Mouse (Mus musculus): ENCODE measurements at regions not wholly inside any gene's neighbourhood (a gene's known extent, or its start where the extent isn't known, plus 50 kb on each side); places are given as distances from the start of the nearest gene placed in this dataset.
A peak's percentile ranks its signal among the peaks of the same experiment; 100 is the strongest.
"Not testable (repeated sequence)": the region's sequence is repeated elsewhere in the genome, so short reads cannot be mapped to it uniquely, and the experiment has no call there.

DNA sequence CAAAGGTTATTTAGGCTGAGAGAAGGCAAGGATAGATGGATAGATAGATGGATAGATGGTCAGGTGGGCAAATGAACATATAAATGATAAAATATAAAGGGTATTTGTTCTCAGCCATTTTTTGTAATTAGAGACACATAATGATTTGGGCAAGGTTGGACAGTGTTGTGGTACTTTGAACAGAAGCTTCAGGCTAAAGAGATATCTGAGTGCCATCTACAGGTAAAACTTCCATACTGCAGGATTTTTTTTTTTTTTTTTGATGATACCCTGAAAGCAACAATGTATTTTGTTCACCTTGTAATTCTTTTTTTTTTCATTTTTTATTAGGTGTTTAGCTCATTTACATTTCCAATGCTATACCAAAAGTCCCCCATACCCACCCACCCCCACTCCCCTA is 110.1 kb upstream of the Trabd2b start:
- Histone ChIP-seq H3K27ac (no peak overlapping the region), H3K9me3 (no peaks in the 10 kb centered on the region), H3K36me3 (replicated peaks) (no peaks in the 10 kb centered on the region), H3K27me3 (ENCODE audit: poor library complexity, severe bottlenecking) (no peaks in the 10 kb centered on the region), H3K4me3 (no peak overlapping the region), H3K4me1 (no peaks in the 10 kb centered on the region)
- DNase-seq (ENCODE audit: extremely low spot score, low spot score), result no peak

DNA sequence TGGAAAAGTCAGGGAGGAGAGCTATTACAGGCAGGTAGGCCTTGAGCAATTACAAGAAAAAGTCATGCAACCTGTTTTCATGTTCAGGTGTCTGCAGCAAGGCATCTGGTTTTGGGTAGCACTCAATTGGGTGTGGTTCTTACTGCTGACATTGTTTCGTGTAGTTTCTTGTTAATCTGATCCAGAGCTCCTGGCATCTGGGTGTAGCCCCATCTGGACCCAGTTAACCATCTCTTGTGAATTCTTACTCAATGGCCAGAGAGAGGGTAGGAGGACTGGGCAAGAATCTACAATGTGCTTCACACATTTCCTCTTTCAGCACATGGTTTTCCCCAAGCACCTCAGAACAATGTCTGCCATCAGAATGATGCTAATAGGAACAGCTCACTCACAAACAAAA is 108.0 kb upstream of the Trabd2b start:
- not testable (repeated sequence) for DNase-seq (ENCODE audit: extremely low spot score, low spot score); H3K4me1 ChIP-seq; H3K36me3 ChIP-seq (replicated peaks); H3K27me3 ChIP-seq (ENCODE audit: poor library complexity, severe bottlenecking); H3K27ac ChIP-seq; H3K4me3 ChIP-seq; H3K9me3 ChIP-seq
- WGBS, result 56% methylated on average over 1 of the region's 1 CpGs

DNA sequence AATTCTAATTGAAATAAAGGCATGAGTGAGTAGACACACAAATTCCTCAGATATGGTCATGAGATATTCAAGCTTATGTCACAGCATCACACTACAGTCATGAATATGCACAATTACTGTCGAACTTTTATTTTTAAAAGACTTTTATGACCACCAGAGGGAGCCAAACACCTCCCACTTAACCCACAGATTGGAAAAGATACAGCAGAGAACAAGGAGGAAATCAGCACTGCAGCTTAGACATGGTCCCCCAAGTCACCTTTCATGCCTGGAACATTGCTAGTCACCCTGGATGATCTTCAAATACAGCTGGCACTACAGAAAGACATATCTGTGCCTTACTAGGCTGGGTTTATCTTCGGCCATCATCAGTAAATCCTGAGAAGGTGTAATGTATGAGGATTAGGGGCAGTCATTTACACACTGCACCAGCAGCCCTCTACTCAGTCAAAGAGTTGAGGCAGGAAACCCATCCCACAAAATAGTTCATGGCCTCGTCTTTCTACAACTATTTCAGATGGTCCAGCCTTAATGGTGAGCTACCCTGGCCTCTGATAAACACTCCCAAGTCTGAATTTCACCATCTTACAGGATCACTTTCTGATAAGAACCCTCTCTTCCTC is 106.0 kb upstream of the Trabd2b start:
- no peak overlapping the region for H3K4me3 ChIP-seq
- DNase-seq (ENCODE audit: extremely low spot score, low spot score), result no peak
- WGBS, result 48% methylated on average over 3 of the region's 3 CpGs

DNA sequence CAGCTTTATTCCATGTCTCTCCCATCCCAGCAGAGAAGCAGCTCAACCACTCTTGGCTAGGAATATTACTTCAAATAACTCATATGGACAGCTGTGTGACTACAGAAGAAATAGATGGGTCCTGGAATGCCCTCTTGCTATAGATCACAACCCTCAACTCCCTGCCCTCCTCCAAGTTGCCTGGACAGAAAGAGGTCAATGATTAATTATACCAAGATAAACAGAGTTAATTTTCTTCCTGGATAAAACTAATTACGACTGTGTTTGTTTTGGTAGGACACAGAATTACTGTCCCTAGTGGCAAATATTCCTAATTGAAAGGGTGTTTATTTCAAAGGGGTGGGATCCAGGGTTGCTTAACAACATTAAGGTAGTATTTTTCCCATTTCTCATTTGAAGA is 101.9 kb upstream of the Trabd2b start:
- Histone ChIP-seq H3K4me3 (no peak overlapping the region), H3K36me3 (replicated peaks) (no peaks in the 10 kb centered on the region), H3K4me1 (0 out of 2 replicates have a peak, but pooled peaks cover 6% of the 10 kb centered on the region), H3K27ac (no peak overlapping the region), H3K27me3 (ENCODE audit: poor library complexity, severe bottlenecking) (no peaks in the 10 kb centered on the region), H3K9me3 (no peaks in the 10 kb centered on the region)
- no peak for DNase-seq (ENCODE audit: extremely low spot score, low spot score)
- WGBS, result 72% methylated on average over 1 of the region's 1 CpGs

More for the DNA sequence above, 106.0 kb upstream of the Trabd2b start:
- no peaks in the 10 kb centered on the region for H3K36me3 ChIP-seq (replicated peaks)
- H3K4me1 ChIP-seq, result no peaks in the 10 kb centered on the region
- no peak overlapping the region for H3K27ac ChIP-seq
- H3K9me3 ChIP-seq, result no peaks in the 10 kb centered on the region
- no peaks in the 10 kb centered on the region for H3K27me3 ChIP-seq (ENCODE audit: poor library complexity, severe bottlenecking)

DNA sequence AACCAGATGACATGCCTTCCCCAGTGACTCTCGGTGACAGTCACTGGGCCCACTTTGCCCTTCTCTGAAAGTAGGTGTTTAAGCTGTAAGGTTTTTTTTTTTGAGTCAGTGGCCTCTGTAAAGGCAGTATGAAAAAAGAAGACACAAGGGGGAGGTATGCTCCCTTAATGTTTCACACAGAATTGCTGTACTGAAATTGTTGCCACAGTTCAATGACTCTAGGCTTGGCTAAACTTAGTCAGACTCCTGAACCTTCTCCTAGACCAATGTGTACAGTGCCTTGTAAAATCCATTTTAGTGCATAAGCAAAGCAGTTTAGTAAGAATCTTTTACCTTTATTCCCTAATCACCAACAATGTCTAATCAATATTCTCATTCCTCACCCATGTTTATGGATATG is 99.0 kb upstream of the Trabd2b start:
- Histone ChIP-seq H3K4me3 (no peak overlapping the region), H3K36me3 (replicated peaks) (no peaks in the 10 kb centered on the region), H3K27ac (no peak overlapping the region), H3K9me3 (no peaks in the 10 kb centered on the region), H3K27me3 (ENCODE audit: poor library complexity, severe bottlenecking) (no peaks in the 10 kb centered on the region), H3K4me1 (0 out of 2 replicates have a peak, but pooled peaks cover 6% of the 10 kb centered on the region)
- WGBS, result 72% methylated on average over 1 of the region's 1 CpGs
- no peak for DNase-seq (ENCODE audit: extremely low spot score, low spot score)

DNA sequence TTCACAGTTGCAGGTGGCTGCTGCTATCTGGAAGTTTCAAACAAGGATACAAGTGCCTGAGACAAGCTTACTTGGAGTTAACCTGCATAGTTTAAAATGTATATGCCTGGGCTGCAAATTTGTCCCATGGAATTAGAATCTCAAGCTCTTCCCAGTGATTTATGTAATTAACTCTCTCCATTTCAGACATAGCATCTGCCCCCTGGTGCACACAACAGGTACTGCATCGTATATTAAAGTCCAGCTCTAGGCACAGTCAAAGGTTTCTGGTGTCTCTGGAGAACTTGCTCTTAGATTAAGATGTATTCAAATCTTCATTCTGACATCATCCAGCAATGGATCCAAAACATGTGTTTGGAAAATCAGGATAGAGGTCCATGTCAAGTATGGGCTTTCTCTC is 98.0 kb upstream of the Trabd2b start:
- WGBS, result 20% methylated on average over 1 of the region's 1 CpGs

DNA sequence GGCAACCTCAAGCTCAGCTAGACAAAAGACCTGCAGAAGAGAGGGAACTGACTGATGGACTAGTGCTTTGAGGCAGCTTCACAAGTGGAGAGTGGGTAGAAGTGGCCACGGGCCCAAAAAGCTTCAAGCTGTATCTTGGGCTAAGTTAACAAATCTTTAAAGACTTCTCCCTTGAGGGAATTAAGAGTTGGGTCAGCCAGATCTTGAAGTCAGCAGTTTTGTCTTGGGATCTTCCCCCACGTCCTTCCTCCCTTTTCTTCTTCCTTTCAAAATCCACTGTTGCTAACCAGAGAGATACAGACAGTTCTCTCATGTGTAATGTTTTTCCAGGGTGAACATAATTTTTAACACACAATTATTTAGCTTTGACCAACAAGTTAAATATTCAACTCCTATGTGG is 91.5 kb upstream of the Trabd2b start:
- no peaks in the 10 kb centered on the region for H3K36me3 ChIP-seq (replicated peaks)
- WGBS, result 71% methylated on average over 2 of the region's 2 CpGs
- DNase-seq (ENCODE audit: extremely low spot score, low spot score), result no peak
- H3K4me1 ChIP-seq, result no peaks in the 10 kb centered on the region
- H3K27ac ChIP-seq, result no peak overlapping the region
- H3K4me3 ChIP-seq, result no peak overlapping the region
- no peaks in the 10 kb centered on the region for H3K9me3 ChIP-seq
- no peaks in the 10 kb centered on the region for H3K27me3 ChIP-seq (ENCODE audit: poor library complexity, severe bottlenecking)

More for the DNA sequence above, 98.0 kb upstream of the Trabd2b start:
- Histone ChIP-seq H3K27ac (no peak overlapping the region), H3K27me3 (ENCODE audit: poor library complexity, severe bottlenecking) (no peaks in the 10 kb centered on the region), H3K4me1 (0 out of 2 replicates have a peak, but pooled peaks cover 6% of the 10 kb centered on the region), H3K36me3 (replicated peaks) (no peaks in the 10 kb centered on the region), H3K9me3 (no peaks in the 10 kb centered on the region), H3K4me3 (no peak overlapping the region)
- peak; percentile 43 for DNase-seq (ENCODE audit: extremely low spot score, low spot score)

DNA sequence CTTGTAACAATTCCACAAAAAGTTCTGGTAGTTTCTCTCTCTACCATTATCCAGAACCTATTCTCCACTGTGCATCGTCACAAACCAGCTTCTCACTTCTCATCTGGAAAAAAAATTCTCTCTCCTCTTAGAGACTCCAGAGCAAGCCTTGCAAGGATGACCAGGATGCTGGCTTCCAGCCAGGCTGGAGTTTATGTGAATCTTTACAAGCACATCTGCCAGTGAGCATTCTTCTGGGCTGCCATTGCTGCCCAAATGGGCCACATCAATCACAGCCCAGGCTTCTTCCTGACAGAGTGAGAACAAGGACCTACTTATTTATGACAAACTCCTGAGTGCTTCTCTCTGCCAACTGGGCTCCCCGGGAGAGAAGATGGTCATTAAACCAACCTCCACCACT is 91.0 kb upstream of the Trabd2b start:
- Histone ChIP-seq H3K4me1 (no peaks in the 10 kb centered on the region), H3K4me3 (no peak overlapping the region), H3K36me3 (replicated peaks) (no peaks in the 10 kb centered on the region), H3K27me3 (ENCODE audit: poor library complexity, severe bottlenecking) (no peaks in the 10 kb centered on the region), H3K27ac (no peak overlapping the region), H3K9me3 (no peaks in the 10 kb centered on the region)
- WGBS, result 86% methylated on average over 2 of the region's 2 CpGs
- no peak for DNase-seq (ENCODE audit: extremely low spot score, low spot score)

DNA sequence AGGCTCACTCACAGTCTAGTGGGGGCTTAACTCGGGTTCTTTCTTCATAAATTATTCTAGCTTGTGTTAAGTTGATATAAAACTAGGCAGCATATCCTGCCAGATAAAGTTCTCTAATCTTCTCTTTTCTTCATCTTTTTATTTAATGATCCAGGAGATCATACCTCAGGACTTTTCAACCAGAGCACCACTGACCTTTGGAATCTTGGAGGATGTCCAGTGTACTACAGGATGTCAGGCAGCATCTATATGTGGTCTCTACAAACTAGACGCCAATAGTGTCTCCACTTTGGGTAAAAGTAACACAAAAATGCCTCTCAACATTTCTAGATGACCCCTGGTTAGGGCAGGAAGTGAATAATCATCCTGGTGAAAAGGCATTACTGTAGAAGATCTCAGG is 89.4 kb upstream of the Trabd2b start:
- Histone ChIP-seq H3K4me3 (no peak overlapping the region), H3K36me3 (replicated peaks) (no peaks in the 10 kb centered on the region)
- 81% methylated on average over 2 of the region's 2 CpGs for WGBS

DNA sequence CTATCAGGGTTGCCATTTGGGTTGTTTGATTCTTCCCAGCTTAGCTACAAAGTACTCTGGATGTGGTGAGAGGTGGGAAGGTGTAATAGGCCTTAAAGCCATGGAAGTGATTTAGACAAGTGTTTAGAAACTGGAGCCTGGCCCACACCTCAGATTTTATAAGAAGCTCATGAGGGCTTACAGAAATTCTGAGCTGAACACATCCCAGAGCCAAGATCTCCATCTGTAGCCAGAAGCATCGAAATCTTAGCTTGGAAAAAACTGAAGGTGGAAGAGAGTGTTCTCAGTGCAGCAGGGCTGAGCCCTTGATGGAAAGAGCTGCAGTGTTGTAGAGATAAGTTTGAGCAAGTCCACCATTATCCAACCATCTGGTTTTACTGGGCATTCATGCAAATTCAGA is 86.4 kb upstream of the Trabd2b start:
- Histone ChIP-seq H3K27me3 (ENCODE audit: poor library complexity, severe bottlenecking) (no peaks in the 10 kb centered on the region), H3K27ac (no peak overlapping the region), H3K36me3 (replicated peaks) (no peaks in the 10 kb centered on the region), H3K9me3 (no peaks in the 10 kb centered on the region), H3K4me1 (no peaks in the 10 kb centered on the region), H3K4me3 (no peak overlapping the region)
- DNase-seq (ENCODE audit: extremely low spot score, low spot score), result no peak
- WGBS, result 68% methylated on average over 1 of the region's 1 CpGs

More for the DNA sequence above, 89.4 kb upstream of the Trabd2b start:
- Histone ChIP-seq H3K27ac (no peak overlapping the region), H3K27me3 (ENCODE audit: poor library complexity, severe bottlenecking) (no peaks in the 10 kb centered on the region), H3K9me3 (no peaks in the 10 kb centered on the region), H3K4me1 (no peaks in the 10 kb centered on the region)
- no peak for DNase-seq (ENCODE audit: extremely low spot score, low spot score)

DNA sequence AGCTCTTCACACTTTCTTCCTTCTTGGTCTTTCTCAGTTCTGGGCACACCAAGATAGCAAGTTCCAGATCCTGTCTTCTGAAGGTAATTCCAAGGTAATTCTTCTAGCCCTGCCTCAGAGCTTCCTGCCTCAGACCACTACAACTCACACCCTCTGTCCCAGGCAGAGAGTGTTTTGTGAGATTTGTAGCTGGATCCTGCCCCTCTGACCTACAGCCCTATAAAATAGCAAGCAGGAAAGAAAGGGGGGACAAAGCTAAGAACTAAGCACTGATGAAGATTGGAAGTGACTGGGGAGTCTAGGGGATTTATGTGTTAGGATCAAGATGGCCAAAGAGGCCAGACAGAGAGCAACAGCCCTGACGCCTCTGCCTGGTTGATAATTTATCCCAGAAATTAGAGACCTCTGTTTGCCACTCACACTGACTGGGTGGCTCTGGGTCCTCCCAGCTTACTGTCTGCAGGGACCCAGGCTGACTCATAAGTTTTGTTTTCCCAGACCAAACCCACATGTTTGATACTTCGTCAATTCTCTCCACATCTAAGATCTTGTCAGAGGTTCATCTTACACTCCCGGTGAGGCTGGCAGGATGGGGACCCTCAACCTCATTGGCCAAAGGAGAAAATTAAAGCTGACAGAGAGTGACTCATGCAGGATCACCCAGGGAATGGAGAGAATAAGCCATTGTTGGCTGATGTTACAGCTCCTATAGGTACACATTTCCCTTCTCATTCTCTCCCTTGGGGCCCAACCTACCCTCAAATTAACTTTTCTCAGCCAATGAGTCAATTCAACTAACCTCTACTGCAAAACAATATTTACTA is 84.8 kb upstream of the Trabd2b start:
- Histone ChIP-seq H3K27ac (no peak overlapping the region), H3K4me1 (no peaks in the 10 kb centered on the region), H3K4me3 (no peak overlapping the region), H3K36me3 (replicated peaks) (no peaks in the 10 kb centered on the region), H3K27me3 (ENCODE audit: poor library complexity, severe bottlenecking) (no peaks in the 10 kb centered on the region), H3K9me3 (no peaks in the 10 kb centered on the region)
- DNase-seq (ENCODE audit: extremely low spot score, low spot score), result no peak
- 86% methylated on average over 3 of the region's 3 CpGs for WGBS

DNA sequence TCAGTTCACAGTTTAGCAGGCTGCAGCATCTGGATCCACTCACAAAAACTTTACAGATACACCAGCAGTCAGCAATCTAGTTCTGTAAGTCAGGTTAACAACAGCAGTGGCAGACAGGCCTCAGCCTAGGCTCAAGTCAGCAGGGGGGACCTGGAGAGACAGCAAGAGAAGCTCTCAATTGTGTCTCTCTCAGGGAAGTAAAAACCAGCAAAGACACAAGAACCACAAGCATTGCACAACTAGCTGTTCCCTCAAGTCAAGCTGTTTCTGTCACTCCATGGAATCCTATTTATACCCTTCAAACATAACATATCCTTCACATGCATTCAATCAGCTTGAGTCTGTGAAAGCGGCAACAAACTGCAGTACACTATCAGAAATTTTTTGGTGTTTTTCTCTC is 76.5 kb upstream of the Trabd2b start:
- 96% methylated on average over 1 of the region's 1 CpGs for WGBS

DNA sequence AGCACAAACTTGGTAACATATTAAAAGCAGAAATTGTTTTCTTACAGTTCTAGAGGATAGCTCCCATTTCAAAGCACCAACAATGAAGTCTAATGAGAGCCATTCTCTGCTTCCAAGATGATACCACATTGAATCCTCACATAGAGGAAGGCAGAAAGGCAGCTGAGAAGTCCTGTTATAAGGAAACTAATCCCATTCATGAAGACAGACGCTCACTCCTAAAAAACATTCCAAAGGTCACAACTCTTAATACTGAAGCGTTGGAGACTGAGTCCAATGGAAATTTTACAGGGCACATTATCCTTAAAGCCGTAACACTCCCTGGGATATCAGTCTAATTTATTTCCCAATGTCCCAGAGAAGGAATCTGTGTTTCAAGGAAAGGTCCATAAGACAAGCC is 75.4 kb upstream of the Trabd2b start:
- Histone ChIP-seq H3K4me1 (no peaks in the 10 kb centered on the region), H3K36me3 (replicated peaks) (no peaks in the 10 kb centered on the region), H3K27me3 (ENCODE audit: poor library complexity, severe bottlenecking) (no peaks in the 10 kb centered on the region), H3K27ac (no peak overlapping the region), H3K4me3 (no peak overlapping the region), H3K9me3 (no peaks in the 10 kb centered on the region)
- WGBS, result 79% methylated on average over 3 of the region's 3 CpGs
- DNase-seq (ENCODE audit: extremely low spot score, low spot score), result no peak

More for the DNA sequence above, 76.5 kb upstream of the Trabd2b start:
- Histone ChIP-seq H3K9me3 (no peaks in the 10 kb centered on the region), H3K4me1 (no peaks in the 10 kb centered on the region), H3K27ac (no peak overlapping the region), H3K36me3 (replicated peaks) (no peaks in the 10 kb centered on the region), H3K4me3 (no peak overlapping the region), H3K27me3 (ENCODE audit: poor library complexity, severe bottlenecking) (no peaks in the 10 kb centered on the region)
- no peak for DNase-seq (ENCODE audit: extremely low spot score, low spot score)

Measured in forebrain, embryonic 10.5 days (tissue).